Mouse (Mus musculus): ENCODE measurements around the gene Tspan31. TPM values are rescaled to one million over a fixed set of nuclear protein-coding genes. Genes with fewer than 3 reads are reported as not detected.
A peak's percentile ranks its signal among the peaks of the same experiment; 100 is the strongest.

The Tspan31 gene
- total RNA-seq, 2 experiments from 2014 or later, result 57.2 to 62.1 TPM

DNA sequence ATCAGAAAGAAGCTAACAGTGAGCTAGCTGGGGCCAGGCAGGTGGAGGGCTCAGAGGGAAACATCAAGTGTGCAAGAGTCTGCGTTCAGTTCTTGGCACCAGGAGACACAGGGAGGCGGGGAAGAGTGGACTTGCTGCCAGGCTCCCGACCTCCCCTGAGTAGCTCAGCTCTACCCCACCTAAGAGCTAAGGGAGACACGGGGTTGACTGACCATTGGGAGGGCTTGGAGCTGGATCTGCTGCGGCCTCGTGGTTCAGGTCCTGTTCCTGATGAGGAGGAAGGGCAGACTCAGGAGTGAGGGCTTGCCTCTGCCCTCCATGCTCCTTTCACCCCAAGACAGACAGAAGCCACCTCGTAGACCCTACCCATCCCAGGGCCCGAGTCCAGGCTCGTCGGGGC is 29.1 kb upstream of the Tspan31 start:
- TF ChIP-seq CTCF (conservative IDR thresholded peaks at IDR 0.05), result no peak
- no peak for DNase-seq (ENCODE audit: low spot score in 2 of 2)
- Histone ChIP-seq H3K27ac (no peak overlapping the region), H3K4me3 (no peak overlapping the region)

DNA sequence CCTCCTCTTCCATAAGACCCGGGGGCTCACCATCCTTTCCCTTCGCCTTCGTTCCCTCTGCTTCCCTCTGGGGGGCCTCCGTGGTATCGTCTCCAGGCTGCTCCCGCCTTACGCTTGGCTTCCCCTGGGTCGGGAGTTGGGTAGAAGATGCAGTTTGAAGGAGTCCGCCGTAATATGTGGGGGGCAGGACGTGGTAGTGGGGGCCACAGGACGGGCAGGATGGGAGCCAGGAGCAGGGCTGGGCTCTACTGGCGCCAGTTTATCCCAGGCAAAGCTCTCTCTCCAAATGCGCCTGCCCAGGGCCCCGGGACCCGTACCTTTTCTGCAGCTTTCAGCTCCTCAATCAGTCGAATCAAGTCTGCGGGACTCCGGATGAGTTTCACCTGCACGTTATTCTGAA is 28.4 kb upstream of the Tspan31 start:
- Histone ChIP-seq H3K4me3 (no peak overlapping the region), H3K27ac (no peak overlapping the region)
- DNase-seq (ENCODE audit: low spot score in 2 of 2), result no peak
- peak; percentile 44 for TF ChIP-seq CTCF (conservative IDR thresholded peaks at IDR 0.05)

DNA sequence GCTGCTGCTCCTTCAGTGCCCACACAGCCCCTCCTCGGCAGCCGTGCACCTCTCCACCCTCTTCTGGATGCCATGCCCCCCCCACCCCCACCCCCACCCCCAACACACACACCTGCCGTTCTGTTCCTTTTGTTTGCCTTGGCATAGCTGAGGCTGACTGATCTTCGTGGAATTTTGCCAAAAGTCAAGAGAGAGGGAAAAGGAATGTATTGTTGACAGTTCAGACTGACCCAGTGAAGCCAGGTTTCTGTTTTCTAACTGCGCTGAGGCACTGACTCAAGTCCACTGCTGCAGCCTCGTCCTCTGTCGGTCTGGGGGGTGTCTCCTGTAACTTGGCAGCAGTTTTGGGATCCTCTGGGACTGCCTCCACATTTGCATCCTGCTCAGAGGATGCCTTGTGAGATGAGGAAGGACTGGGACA is 24.3 kb upstream of the Tspan31 start:
- TF ChIP-seq CTCF (conservative IDR thresholded peaks at IDR 0.05), result no peak
- H3K4me3 ChIP-seq, result no peak overlapping the region
- no peak for DNase-seq (ENCODE audit: low spot score in 2 of 2)
- H3K27ac ChIP-seq, result peak overlapping the region; percentile 76

DNA sequence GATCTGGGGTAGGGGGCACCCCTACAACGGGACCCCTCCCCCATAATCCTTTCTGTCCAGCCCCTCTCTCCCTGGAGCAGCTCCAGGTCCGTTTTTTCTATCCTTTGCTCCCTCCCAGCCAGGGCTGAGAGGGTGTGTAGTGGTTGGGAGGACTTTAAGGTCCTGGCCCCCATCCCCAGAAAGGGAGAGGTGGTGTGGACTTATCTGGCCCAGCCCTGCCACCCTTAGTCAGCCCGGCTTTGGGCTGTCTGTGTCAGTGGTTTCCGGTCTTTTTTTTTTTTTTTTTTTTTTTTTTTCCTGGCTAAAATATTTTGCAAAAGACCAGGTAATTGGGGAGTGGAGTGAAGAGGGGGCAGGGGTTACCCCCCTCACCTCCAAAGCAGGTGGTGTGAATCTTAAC is 22.7 kb upstream of the Tspan31 start:
- Histone ChIP-seq H3K4me3 (no peak overlapping the region), H3K27ac (0 out of 2 replicates have a peak overlapping the region, but pooled peaks have one; percentile 76)
- no peak for TF ChIP-seq CTCF (conservative IDR thresholded peaks at IDR 0.05)
- no peak for DNase-seq (ENCODE audit: low spot score in 2 of 2)

DNA sequence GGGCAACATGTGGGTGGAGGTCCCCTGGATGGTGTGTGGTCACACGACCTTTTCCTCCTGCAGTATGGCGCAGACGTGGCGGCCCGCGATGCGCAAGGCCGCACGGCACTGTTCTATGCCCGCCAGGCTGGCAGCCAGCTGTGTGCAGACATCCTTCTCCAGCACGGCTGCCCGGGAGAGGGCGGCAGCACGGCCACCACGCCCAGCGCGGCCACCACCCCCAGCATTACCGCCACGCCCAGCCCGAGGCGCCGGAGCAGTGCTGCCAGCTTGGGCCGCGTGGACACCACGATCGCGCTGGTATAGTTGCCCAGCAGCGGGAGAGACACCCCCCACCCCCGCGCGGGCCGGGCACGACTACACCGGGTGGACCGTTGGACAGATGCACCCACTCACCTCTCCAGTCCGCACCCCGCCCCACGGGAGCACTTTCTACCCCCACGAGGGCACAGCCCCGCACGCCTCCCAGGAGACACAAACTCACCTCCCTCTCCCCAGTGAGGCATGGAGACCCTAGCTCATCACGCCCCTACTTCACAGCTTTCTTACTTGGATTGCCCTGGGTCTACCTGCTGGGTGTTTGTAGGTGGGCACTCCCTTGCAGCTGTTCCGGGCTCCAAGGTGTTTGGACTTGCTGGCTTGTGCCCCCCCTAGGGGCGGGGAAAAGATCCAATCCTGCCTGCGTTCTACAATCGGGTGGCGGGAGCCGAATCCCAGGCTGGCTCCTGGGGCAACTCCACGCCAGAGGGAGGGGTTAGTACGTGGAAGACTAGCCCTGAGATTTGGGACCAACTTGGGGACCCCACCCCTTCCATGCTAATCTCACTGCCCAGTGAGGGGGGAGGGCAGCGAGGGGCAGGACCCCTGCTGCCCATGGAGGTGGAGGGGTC is 21.7 kb upstream of the Tspan31 start:
- peak in 1 of 2 experiments; percentile 25 for DNase-seq (ENCODE audit: low spot score in 2 of 2)
- peak overlapping the region; percentile 80 for H3K27ac ChIP-seq
- H3K4me3 ChIP-seq, result peak overlapping the region; percentile 35
- TF ChIP-seq CTCF (conservative IDR thresholded peaks at IDR 0.05), result peak; percentile 47

DNA sequence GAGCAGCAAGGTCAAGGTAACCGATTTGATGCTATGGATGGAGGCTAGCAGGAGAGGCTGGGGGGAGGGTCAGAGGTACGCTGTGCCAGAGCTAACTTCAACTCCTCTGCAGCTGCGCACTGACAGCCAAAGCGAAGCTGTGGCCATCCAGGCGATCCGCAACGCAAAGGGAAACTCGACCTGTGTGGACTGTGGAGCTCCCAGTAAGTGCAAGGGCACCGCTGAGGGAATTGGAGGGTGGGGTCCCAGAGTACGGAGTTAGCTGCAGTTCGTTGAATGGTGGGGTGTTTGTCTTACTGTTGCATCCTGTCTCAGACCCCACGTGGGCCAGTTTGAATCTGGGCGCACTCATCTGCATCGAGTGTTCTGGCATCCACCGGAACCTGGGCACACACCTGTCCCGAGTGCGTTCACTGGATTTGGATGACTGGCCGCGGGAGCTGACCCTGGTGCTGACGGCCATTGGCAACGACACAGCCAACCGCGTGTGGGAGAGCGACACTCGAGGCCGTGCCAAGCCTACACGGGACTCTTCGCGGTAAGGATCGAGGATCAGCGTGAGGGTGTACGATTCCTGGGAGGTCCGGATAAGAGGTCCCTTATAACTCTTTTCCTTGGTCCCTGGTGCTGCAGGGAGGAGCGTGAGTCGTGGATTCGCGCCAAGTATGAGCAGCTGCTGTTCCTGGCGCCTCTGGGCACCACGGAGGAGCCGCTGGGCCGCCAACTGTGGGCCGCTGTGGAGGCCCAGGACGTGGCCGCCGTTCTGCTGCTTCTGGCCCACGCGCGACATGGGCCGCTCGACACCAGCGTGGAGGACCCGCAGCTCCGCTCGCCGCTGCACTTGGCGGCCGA is 20.7 kb upstream of the Tspan31 start:
- Histone ChIP-seq H3K27ac (peak overlapping the region; percentile 80), H3K4me3 (peak overlapping the region; percentile 35)
- no peak for TF ChIP-seq CTCF (conservative IDR thresholded peaks at IDR 0.05)
- DNase-seq (ENCODE audit: low spot score in 2 of 2), result no peak

DNA sequence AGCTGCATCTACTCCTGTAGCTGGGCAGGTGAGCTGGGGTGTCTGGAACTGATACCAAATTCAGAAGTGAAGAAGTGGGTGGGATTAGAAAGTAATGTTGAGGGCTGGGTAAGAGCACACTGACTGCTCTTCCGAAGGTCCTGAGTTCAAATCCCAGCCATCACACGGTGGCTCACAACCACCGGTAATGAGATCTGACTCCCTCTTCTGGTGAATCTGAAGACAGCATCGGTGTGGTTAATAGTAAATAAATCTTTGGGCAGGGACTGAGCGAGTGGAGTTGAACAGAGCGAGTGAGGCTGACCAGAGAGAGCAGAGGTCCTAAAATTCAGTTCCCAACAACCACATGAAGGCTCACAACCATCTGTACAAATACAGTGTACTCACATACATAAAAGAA is 15.6 kb upstream of the Tspan31 start:
- peak; percentile 59 for TF ChIP-seq CTCF (conservative IDR thresholded peaks at IDR 0.05)
- no peak for DNase-seq (ENCODE audit: low spot score in 2 of 2)
- H3K27ac ChIP-seq, result no peak overlapping the region
- H3K4me3 ChIP-seq, result no peak overlapping the region

DNA sequence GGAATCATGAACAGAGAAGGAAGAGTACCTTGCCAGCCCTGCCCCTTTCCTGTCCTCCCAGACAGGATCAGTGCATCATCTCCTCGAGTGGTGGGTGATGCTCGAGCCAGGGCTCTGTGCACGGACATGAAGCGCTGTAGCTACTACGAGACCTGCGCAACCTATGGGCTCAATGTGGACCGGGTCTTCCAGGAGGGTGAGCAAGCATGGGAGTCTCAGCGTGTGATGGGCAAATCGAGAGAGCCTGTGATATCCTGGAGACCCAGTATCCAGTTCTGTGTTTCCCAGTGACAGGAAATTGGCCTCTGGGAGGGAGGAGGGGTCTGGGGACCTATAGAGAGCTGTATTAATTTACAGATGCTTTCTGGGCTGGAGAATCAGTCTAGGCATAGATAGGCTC is 15.0 kb upstream of the Tspan31 start:
- Histone ChIP-seq H3K4me3 (no peak overlapping the region), H3K27ac (no peak overlapping the region)
- TF ChIP-seq CTCF (conservative IDR thresholded peaks at IDR 0.05), result no peak
- no peak for DNase-seq (ENCODE audit: low spot score in 2 of 2)

DNA sequence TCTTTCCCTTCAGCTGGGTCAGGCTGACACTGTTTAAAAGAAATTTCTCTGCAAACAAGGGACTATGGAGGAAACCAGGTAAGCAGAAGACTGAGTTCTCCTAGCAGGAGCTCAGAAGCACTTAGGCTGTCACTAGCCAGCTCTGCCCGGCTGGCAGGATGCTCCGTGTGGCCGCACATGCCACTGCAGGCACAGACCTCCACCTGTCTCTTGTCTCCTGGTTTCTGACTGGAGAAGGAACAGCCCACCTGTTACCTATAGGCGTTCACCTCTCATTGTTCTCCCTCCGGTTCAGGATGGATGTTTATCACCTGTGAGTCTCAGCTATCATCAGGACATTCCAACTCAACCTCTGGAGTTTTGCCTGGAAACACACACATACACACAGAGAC is 13.8 kb upstream of the Tspan31 start:
- no peak for DNase-seq (ENCODE audit: low spot score in 2 of 2)
- no peak overlapping the region for H3K4me3 ChIP-seq
- TF ChIP-seq CTCF (conservative IDR thresholded peaks at IDR 0.05), result no peak; the same call in 1 of the 2 replicates
- no peak overlapping the region; the same call in 1 of the 2 replicates for H3K27ac ChIP-seq

DNA sequence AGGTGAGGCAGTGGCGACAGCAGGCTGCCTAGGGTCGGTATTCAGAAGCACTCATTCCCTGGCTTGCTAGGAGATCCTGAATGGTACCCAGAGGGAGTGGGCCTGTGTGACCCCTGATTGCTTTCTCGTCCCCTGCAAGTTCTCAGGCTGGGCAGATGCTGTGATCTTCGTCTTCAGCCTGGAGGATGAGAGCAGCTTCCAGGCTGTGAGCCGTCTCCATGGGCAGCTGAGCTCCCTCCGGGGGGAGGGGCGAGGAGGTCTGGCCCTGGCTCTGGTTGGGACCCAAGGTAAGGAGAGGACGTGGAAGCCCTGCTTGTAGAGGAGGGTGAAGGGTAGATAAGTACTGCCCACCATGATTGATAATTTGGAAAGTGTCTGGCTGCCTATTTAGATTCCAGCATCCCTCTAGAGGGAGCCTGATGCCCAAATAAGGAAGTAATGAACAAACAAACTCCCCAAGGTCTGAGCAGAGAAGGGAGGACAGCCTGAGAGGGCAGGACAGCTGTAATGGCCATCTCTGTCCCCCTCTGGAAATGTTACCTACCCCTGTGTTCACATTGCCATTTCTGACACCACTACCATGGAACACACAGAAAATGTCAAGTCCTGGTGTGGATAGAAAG is 13.3 kb upstream of the Tspan31 start:
- Histone ChIP-seq H3K4me3 (no peak overlapping the region), H3K27ac (peak overlapping the region; percentile 98)
- no peak for DNase-seq (ENCODE audit: low spot score in 2 of 2)
- peak; percentile 30 for TF ChIP-seq CTCF (conservative IDR thresholded peaks at IDR 0.05)

DNA sequence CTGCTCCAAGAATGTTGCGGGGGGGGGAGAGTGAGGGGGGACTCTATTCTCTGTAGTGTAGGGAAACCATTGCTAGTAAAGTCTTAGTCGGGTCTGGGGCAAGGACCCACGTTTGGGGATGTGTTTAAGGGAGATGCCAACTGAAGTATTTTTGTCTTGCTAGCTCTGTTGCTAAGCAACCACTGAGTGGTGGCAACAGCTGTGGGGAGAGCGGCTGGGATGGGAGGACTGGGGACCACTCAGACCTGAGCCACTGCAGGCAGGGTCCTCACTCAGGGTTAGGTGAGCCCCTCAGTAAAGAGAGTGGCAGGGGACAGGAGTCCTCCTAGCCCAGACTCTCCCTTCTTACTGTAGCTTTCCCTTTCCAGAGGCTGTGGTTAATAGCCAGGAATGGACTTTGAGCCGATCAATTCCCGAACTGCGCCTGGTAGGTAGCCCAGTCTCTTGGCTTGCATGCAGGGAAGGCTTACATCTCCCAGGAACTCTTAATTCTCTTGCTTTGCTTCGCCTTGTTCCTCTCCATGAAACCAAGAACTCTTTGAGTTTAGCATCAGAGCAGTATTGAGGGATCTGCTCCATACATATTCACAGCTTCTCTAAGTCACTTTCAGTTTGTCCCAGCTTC is 12.0 kb upstream of the Tspan31 start:
- no peak for DNase-seq (ENCODE audit: low spot score in 2 of 2)
- Histone ChIP-seq H3K4me3 (peak overlapping the region; percentile 81), H3K27ac (peak overlapping the region; percentile 98)
- no peak for TF ChIP-seq CTCF (conservative IDR thresholded peaks at IDR 0.05)

Data from layer of hippocampus, adult 2 months (tissue).